Mouse (Mus musculus) T-helper 1 cell (primary cell): ENCODE results near the gene Fcgbp.
"Not testable (repeated sequence)": the region's sequence is repeated elsewhere in the genome, so short reads cannot be mapped to it uniquely, and the experiment has no call there.

ENCODE experiments used
- in situ Hi-C: fragments of 300-600 bp; cut with MboI, MseI; formaldehyde crosslinking; loops from one replicate; pipeline ENCODE4 v1.15.1; 2025; ENCODE audit warnings: high pct_unique_total_duplicates

The Fcgbp gene

DNA sequence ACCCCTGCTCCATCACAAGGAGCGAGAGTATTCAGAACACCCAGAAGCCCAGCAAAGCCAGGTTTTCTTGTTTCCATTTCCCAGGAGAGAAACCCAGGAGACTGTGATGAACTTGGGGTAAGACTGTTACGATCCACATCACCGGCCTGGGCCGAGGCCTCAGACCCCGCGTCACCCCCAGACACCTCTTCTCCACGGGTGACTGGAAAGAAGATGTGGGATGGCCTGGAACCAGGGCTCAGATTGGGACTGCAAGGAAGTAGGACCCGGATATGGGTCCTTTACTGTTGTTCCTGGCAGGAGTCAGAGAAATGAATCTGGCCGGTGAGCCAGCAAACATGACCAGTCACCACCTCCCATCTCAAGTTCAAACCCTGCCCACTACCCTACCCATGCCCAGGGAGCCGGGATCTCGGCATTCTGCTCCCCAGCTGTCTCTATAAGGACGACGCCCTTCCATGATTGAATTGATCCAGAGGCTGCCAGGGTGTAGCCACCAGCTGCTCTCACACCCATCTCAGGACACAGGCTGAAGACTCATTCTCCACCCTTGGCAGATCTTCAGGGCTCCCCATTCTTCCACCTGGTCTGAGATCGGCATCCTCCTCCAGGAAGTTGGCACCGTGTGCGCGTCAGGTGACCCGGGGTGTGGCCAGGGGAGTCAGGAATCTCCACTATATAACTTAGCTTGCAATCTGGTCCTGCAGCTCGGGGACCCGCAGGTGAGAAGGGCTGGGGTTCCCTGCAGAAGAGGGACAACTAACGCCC, at the start of gene Fcgbp:
Gene Fcgbp (plus strand): TSS at position 706 of the 768 bp plus-strand sequence.
- in situ Hi-C loops, result no loop called here

DNA sequence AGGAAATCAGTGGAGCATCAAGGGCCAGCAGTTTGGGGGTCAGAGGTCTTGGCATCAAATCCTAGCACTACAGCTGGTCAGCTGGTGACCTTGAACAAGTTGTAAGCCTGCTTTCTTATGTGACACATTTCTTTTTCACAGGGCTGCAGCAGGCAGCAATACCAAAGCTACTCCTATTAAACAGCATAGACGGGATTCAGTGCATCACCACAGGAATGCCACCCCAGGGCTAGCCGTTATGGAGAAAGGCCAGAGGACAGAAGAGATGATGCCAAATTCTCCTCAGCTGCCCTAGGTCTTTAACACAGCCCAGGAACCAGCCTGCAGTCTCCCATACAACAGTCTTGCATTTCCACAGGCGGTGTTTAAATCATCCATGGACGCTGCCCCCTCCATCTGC, 26.5 kb upstream of the Fcgbp start:
- in situ Hi-C loops, result no loop called here

DNA sequence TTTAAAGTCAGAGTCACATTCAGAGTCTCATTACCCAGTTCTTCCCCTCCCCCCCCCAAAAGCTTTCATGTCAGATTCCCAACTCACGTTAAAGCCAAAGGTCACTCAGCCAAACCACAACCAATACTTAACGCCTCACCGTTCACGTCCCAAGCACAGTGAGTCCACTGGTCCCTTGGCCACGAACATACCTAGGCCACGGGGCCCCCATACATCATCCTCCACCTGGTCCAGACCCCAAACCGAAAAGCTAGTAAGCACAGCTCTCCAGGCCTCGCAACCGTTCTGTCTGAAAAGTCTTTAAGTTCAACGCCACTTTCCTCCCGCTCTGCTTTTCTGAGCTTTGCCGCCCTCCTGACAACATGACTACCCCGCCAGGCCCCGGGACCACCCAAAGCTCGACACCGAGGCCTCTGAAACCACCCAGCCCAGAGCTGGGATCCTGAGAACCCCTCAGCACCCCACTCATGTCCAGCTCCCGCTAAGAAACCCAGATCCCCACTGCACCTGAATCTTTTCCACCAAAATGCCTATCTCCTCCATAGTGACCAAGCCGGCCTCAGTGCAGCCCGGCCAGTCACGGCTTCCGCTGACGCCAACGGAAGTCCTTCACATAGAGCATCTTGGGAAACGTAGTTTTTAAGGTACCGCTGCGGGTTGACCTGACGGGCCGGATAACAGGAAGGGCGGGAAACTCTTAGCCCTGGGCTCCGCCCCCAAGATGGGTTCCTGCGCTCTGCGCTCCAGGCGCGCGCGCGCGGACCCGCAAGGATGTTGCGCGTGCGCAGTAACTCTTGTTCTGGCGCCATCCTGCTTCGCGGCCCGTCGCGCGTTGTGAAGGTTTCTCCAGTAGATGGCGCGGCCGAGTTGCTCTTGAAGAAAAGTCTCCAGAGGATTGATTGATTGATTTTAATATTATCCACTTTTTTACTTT, 21.3 kb upstream of the Fcgbp start, which contains the start of gene Psmc4:
Gene Psmc4 (minus strand): TSS at position 626 of the 934 bp plus-strand sequence.
- in situ Hi-C loops, result loop anchor here (5.0 kb wide), 1 partner anchor 113 kb away; no protein-coding TSS in a partner anchor

DNA sequence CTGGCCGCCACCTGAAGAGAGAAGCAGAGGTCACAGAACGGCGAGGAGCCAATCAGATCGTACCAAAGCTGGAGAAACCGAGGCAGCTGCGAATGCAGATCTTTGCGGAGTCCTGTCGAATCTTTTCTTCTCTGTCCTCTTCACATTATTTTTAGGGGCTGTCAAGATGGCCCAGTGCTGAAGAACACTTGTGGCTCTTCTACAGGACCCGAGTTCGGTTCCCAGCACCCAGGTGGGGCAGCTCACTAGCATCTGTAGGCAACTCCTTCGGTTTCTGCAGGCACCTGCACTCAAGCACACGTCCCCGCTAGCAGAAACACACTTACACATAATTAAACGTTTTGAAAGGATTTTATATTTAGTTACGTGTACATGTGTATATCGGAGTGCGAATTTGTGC, 20.5 kb upstream of the Fcgbp start:
- in situ Hi-C loops, result loop anchor here (5.0 kb wide), 1 partner anchor 112 kb away; no protein-coding TSS in a partner anchor

DNA sequence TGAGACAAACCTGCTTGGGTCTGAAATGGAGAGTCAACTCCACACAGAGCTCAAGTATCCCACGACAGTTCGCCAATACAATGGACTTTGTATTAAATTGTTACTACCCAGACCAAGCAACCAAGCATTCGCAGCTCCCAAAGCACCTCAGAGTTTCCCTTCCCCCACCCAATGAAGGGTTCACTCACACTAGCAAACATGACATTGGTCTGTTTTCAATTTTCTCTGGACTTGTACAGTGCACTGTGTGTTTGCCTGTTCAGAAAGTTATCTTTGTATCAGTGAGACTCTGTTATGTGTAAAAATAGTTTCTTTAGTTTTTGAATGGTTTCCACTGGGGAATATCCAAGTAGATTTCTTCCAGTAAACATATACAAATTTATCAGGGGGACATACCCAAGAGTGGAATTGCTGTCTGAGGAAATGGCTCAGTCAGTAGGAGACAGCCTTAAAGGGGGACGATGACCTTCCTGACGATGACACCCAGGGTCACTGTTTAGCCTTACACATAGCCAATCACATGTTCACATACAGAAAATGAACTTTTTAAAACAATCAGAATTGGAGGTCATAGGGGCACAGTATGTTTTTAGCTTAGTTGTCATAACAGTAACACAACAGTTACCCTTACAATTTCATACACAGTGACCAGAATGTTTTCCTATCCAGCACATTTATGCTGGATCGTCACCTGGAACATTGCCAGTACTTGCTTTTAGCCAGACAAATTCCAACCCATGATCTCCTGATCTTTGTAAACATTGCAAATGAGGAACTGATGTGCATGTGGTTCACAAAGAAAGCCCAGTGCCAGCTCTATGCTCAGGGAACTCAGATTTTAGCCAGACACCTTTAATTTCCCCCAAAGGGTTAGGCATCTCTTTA, 17.7 kb upstream of the Fcgbp start:
- in situ Hi-C loops, result loop anchor here (5.0 kb wide), 1 partner anchor 109 kb away; no protein-coding TSS in a partner anchor

DNA sequence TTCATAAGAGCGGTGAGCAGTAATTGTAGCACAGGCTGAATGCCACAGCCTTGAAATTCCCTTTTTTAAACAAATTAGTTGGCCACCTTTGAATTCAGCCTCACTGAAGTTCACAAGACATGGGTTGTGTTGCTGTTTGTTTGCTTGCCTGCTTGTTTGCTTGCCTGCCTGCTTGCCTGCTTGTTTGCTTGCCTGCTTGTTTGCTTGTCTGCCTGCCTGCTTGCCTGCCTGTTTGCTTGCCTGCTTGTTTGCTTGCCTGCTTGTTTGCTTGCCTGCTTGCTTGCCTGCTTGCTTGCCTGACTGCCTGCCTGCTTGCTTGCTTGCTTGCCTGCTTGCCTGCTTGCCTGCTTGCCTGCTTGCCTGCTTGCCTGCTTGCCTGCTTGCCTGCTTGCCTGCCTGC, 11.1 kb upstream of the Fcgbp start:
- in situ Hi-C loops, result no loop called here

DNA sequence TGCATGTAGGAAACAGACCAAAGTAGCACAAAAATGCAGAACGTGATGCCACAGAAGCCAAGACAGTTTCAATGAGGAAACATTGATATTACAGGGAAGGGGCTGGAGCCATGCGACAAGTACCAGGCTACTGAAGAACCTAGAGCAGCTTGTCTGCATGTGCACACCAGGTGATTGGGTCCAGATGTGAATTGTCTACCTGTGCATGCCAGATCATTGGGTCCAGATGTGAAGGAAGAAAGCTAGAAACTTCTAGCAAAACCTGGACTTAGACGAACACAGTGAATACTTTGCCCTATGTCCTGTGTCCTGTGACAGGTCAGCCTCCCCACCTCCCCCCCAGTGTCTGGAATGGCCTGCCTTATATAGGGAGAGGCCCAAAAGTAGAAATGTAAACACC, 2.4 kb upstream of the Fcgbp start:
- in situ Hi-C loops, result no loop called here

DNA sequence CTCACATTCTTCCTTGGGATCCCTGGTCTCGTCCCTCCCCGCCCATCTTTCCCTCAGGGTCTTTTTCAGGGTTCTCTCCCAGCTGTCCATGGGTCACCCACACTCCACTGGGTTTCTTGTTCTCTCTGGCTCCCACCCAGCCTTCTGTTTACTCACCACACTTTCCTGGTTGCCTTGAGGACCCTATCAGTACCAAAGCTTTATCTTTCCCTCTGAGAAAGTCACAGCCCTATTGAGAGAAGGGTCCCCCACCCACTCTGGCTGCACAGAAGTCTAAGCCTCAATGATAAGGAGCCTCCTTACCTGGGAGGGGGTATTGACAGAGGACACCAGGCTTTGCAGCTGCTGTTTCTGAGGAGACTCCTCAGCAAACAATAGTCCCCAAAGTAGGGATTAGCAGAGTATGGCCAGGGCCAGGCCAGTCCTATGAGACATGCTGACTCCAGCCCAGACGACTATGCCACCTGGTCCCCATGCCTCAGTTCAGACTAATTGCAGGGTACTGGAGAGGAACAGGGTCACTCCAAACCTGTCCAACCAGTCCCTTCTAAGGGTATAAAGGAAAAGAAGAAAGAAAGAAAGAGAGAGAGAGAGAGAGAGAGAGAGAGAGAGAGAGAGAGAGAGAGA, 1.4 kb upstream of the Fcgbp start:
- in situ Hi-C loops, result no loop called here

DNA sequence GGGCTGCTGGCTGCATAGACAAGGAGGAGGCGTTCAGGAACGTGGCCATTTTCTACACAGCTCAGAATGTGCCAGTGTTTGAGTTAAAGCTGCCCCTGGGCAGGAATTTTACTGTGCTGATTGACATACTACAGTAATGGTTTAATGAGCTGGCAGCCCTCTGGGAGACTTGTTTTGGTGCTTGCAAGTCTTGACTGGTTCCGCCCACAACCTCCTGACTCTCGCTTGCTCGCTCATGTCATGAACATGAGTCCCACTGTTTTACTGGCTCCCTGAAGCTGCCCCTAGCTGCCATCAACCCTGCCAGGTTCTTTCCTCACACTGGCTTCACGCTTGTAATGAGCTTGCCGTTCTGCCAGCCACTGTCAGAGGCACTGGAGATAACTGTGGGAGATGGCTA, 13.2 kb downstream of the Fcgbp start:
- in situ Hi-C loops, result no loop called here

DNA sequence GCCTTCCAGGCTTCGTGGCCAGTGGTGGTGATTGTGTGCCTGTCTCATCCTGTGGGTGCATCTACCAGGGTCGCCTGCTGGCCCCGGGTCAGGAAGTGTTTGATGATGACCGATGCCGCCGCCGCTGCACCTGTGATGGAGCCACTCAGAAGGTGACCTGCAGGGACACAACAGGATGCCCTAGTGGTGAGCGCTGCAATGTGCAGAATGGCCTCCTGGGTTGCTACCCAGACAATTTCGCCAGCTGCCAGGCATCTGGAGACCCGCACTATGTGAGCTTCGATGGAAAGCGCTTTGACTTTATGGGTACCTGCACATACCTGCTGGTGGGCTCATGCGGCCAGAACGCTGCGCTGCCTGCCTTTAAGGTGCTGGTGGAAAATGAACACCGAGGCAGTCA, 15.2 kb downstream of the Fcgbp start:
- in situ Hi-C loops, result no loop called here

DNA sequence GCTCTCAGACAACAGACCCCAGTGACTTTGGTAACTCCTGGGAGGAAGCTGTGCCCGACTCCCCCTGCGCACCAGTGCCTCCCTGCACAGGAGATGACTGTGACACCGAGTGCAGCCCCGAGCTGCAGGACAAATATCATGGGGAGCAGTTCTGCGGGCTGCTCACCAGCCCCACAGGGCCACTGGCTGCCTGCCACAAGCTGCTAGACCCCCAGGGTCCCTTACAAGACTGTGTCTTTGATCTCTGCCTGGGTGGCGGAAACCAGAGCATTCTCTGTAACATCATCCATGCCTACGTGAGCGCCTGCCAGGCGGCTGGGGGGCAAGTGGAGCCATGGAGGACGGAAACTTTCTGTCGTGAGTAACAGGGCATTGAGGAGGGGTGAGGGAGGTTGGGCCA, 22.5 kb downstream of the Fcgbp start:
- in situ Hi-C loops, result no loop called here

DNA sequence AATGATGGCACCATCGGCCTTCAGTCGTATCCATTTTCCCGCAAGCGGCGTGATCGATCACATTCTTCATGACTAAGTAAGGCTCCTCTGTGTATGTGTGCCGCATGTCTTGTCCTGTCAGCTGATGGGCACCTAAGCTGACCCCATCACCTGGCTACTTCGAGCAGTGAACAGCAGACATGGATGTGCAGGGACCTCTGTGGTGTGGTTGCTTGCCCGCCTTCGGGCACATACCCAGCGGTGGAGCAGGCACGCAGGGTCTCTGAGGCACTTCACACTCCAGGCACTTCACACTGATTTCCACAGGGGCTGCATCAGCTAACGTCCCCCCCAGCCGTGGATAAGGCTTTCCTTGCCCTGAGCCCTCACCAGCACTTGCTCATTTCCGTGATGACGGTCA, 28.1 kb downstream of the Fcgbp start:
- in situ Hi-C loops, result no loop called here

DNA sequence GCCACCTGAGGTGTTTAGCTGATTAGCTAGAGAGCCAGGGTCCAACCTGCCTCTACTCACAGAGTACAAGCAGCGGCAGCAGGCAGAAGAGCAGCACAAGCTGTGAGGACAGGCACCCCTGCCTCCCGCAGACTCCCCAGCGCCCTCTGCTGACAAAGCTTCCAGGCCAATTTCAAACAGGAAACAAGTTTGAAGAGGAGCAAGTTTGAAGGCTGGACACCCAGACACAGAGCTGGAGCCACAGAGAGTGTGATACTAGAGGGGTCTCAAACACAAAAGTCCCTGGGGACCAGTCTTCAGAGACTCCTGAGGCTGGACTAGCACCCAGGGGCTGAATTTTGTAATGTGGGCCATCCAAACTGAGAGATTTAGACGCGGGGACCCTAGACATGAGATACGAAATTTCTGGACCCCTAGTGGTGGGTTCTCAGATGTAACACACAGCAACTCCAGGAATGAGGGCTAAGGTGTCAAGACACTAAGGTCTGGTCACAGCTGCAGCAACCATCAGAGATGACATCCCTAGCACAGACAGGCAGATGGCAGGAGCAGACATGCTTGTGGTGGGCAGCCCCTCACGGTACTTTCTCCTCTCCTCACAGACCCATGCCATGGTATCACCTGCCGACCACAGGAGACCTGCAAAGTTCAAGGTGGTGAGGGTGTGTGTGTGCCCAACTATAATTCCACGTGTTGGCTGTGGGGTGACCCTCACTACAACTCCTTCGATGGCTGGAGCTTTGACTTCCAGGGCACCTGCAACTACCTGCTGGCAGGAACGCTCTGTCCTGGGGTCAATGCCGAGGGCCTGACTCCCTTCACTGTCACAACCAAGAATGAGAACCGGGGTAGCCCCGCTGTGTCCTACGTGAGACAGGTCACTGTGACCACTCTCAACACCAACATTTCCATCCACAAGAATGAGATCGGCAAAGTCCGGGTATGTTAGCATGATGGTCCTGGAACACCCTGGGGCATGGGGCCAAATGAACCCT, 29.9 kb downstream of the Fcgbp start:
- in situ Hi-C loops, result no loop called here

DNA sequence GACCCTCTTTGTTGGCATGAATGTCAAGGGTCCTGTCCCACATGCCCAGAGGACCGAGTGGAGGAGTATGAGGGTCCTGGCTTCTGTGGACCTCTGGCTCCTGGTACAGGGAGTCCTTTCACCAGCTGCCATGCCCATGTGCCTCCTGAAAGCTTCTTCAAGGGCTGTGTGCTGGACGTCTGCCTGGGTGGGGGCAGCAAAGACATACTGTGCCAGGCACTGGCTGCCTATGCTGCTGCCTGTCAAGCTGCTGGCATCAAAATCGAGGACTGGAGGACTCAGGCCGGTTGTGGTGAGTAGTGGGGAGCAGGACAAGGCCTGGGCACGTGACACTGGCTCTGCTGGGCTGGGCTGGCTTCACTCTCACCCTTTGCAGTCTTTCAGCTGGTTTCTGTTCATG, 31.9 kb downstream of the Fcgbp start:
- in situ Hi-C loops, result not testable (repeated sequence)

DNA sequence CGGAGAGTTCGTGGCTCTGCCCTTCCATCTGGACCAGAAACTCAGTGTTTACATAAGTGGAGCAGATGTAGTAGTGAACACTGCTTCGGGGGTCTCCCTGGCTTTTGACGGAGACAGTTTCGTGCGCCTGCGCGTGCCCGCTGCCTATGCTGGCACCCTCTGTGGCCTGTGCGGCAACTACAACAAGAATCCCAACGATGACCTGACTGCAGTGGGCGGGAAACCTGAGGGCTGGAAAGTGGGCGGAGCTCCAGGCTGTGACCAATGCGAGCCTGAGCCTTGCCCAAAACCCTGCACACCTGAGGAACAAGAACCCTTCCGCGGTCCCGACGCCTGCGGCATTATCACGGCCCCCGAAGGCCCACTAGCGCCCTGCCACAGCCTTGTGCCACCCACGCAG, 33.6 kb downstream of the Fcgbp start:
- in situ Hi-C loops, result loop anchor here (5.0 kb wide), 2 partner anchors 53 to 748 kb away; no protein-coding TSS in a partner anchor

DNA sequence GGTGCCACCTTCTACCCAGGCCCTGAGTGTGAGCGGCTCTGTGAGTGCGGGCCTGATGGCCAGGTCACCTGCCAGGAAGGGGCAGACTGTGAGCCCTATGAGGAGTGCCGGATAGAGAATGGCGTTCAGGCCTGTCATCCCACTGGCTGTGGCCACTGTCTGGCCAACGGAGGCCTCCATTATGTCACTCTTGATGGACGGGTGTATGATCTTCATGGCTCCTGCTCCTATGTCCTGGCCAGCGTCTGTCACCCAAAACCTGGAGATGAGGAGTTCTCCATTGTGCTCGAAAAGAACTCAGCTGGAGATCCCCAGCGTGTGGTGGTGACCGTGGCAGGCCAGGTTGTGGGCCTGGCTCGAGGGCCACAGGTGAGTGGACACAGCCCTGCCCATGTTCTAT, 35.2 kb downstream of the Fcgbp start:
- in situ Hi-C loops, result loop anchor here (5.0 kb wide), 2 partner anchors 51 to 746 kb away; no protein-coding TSS in a partner anchor

DNA sequence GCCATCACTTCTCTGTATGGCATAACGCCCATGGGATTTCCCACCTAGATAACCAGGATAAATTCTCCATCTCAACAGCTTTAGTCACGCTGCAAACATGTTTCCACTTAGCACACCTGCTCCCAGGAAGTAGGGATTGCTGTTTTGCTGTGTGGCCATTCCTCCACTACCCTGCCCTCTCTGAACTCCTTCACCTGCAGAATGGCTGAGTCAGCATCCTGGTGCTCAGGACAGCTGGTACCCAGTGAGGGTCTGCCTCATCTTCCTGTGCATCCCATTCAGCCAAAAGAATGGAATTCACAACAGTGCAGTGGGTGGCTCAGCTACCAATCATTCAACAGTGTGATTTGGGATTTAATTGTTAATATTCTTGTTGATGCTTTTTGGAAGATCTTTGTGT, 43.6 kb downstream of the Fcgbp start:
- in situ Hi-C loops, result no loop called here

DNA sequence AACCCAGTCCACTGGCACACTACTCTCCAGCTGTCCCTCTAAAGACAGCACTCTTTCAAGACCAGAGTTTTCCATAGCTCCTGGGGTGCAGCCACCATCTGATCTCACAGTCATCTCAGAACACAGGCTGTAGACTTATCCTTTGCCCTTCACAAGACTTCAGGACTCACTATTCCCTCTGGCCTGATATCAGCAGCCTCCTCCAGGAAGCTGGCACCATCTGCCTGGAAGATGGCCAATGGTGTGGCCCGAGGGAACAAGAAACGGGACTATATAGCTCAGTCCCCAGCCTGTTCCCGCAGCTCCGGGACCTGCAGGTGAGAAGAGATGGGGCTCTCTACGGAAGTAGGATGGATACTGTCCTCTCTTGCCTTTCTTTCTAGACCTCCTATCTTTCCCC, 58.1 kb downstream of the Fcgbp start, which contains the start of gene 9530053A07Rik:
Gene 9530053A07Rik (plus strand): TSS at position 301 of the 400 bp plus-strand sequence.
- in situ Hi-C loops, result no loop called here

DNA sequence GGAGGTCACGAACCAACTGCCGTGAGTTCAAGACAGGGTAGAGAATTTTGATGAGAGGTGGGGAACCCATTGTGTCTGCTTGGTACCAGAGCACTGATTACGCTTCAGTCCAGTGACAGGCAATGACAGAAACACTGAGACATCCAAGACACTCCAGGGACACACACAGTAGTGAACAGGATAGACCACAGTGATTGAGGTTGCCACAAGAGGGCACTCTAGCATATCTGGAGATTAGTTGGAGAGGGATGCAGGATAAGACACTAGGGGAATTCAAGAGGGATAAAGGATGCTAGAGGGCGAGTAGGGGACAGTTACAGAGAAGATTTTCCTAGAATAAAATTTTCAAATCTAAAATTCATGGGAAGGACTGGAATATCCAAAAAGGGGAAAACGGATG, 66.6 kb downstream of the Fcgbp start:
- in situ Hi-C loops, result no loop called here

DNA sequence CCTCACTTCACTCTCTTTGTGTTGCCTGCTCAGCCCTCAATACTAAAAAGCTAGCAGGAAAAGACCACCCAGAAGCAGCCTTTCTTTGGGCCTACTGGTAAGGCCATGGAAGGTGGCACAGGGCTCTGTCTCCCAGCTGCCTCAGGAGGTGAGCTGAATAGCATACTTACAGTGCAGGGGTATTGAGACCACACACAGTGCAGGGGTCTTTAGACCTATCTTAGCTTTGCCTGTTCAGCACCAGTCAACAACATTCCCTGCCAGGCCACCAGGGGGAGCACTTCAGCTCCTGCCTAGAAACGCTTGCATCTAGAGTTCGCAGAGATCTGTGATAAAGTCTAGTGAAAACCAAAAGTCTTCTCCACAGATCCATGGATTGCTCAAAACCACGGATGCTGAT, 77.2 kb downstream of the Fcgbp start:
- in situ Hi-C loops, result no loop called here
